Mouse (Mus musculus) bone marrow macrophage, adult 2 months (primary cell): ENCODE results near the gene Slc35e3. TPM values are rescaled to one million over a fixed set of nuclear protein-coding genes. Genes with fewer than 3 reads are reported as not detected.

Experiments
- H3K27ac ChIP-seq: 2 replicates; pipeline ENCODE4 v1.5.1; 2012; ENCODE audit warnings: low read depth, low read length; ENCODE audit not compliant: insufficient read depth
- H3K4me1 ChIP-seq: 2 replicates; pipeline ENCODE4 v1.6.1; 2012; ENCODE audit warnings: low read length; ENCODE audit not compliant: control insufficient read depth, insufficient read depth
- H3K4me3 ChIP-seq: 2 replicates; pipeline ENCODE4 v1.5.1; 2012; ENCODE audit warnings: mild to moderate bottlenecking, low read length, moderate library complexity; ENCODE audit not compliant: insufficient read depth
- CTCF ChIP-seq: IDR thresholded peaks from 2 replicates; pipeline ENCODE4 v1.5.1; 2012; ENCODE audit warnings: low read depth, mild to moderate bottlenecking, low read length, moderate library complexity
- POLR2A ChIP-seq: IDR thresholded peaks from 2 replicates; pipeline ENCODE4 v1.6.1; 2012; ENCODE audit warnings: mild to moderate bottlenecking, low read depth, low read length, borderline replicate concordance
- polyA plus RNA-seq: library from polyadenylated mRNA; stranded (reverse); fragments of >200 nt; gene quantifications from 2 replicates; pipeline ENCODE4 v1.2.4, GENCODE M21; 2012; ENCODE audit not compliant: missing spikeins, insufficient read depth, insufficient read length

Slc35e3 gene
- polyA plus RNA-seq, 1 experiment, result 5.4 TPM

DNA sequence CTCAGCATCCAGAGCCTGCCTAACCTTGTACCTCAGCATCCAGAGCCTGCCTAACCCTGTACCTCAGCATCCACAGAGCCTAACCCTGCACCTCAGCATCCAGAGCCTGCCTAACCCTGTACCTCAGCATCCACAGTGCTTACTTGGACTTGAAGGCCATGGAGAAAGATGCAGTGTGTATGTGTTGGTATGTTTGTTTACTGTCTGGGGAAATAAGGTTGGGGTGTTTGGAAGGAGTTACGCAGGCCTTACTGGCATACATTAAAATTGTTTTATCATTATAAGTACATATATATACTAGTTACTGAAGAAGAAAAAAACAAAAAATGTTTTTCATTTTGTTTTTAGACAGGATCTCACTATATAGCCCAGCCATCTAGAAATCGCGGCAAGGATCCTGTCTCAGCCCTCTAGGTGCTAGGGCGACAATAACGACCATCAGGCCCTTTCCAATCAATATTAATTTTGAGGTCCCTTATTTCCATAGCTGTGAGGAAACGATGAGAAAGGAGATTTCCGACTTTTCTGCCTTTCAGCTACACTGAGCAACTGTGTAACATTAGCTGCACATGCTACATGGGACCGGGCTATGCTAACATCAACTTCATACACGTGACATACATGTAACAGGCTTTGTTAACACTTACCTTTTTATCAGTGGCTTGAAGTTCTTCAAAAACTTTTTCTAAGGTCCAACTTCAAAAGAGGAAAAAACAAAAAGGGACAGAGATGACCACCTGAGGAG lies 23.5 kb upstream of the Slc35e3 start:
- no peak for TF ChIP-seq CTCF
- TF ChIP-seq POLR2A, result no peak
- Histone ChIP-seq H3K27ac (no peak overlapping the region), H3K4me1 (no peaks in the 10 kb centered on the region), H3K4me3 (no peak overlapping the region)

DNA sequence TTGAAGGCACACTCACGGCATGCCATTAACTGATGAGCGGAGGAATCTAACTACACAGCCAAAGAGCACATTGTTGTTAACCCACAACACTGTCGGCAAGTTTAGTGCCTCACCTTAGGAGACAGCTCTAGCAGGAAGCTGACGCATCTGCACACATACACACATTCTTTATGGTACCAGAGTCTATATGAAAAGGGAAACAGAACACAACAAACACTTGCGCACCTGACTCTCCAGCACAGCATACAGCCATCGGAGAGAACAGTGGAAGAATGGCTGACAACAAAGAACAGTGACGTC lies 21.9 kb upstream of the Slc35e3 start:
- Histone ChIP-seq H3K27ac (no peak overlapping the region), H3K4me1 (no peaks in the 10 kb centered on the region), H3K4me3 (no peak overlapping the region)
- no peak for TF ChIP-seq POLR2A
- no peak for TF ChIP-seq CTCF

DNA sequence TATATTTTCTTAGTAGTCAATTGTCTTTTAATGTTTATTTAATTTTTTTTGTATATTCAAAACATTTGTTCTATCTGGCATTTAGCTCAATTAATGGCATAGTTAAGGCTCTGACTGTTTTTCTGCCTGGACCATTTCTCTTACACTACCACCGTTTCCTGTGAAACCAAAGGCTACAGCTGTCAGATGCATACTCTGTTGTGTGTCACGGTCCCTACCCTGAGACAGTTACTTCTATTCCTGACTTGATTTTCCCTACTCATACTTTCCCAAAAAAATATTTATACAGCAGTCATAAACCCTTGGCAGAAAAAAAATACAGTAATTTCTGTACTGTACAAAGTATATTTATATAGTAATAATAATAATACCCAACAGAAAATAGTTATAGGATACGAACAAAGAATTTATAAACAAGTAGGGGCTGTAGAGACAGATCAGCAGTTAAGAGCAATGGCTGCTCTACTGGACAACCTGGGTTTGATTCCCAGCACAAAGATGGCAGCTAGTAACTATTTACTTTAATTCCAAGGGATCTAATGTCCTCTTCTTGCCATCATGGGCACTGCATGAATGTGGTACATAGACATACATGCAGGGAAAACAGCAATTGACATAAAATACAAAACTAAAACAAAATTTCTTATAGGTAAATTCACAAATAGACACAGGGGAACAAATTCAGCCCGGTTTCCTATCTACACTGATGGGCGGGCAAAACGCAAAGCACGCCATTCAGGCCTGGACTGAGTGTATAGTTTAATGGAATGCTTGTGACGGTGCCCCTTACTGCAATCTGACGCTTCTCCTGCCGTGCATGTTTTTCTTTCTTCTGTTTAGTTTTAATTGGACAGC lies 21.3 kb upstream of the Slc35e3 start:
- TF ChIP-seq CTCF (no peak), POLR2A (no peak)

GRCm38 (mm10) chr10:117766896-117767160 lies 20.7 kb upstream of the Slc35e3 start:
- TF ChIP-seq POLR2A (no peak), CTCF (no peak)
- Histone ChIP-seq H3K4me1 (no peaks in the 10 kb centered on the region), H3K27ac (no peak overlapping the region), H3K4me3 (no peak overlapping the region)

More for the DNA sequence above, 21.3 kb upstream of the Slc35e3 start:
- no peak overlapping the region for H3K27ac ChIP-seq
- no peak overlapping the region for H3K4me3 ChIP-seq
- H3K4me1 ChIP-seq, result no peaks in the 10 kb centered on the region

DNA sequence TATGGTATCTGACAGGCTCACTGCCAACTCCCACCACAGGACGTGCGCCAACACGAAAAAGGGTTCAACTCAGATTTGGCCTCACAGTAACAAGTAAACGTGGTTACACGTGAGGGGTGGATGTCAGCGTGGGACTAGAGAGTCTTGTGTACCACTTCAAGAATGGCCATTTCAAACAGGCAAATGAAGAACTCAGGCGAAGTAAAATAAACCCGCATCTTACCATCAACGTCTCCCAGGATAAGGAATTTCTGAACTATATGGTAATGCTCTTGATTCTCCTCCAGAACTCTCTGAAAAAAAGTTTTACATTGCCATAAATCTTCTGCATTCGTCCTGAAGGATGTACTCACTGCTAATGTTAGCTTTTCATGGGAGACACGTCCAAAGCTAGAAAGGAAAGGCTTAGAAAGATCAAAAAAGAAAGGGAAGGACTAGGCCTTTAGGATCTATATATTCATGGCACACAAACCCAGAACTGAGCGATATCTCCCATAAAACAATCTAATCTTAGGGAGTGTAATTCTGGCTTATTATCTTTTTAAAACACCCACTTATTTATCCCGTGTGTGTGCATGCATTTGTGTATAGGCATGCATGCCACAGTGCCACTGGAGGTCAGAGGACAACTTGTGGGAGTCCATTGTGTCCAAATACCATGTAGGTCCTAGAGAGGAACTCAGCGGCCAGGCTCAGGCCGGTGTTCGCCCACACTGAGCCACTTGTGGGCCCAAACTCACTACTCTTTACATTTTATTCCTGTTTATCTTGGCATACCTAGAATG lies 20.1 kb upstream of the Slc35e3 start:
- no peak overlapping the region for H3K4me3 ChIP-seq
- TF ChIP-seq CTCF (no peak), POLR2A (no peak)
- H3K27ac ChIP-seq, result no peak overlapping the region
- no peaks in the 10 kb centered on the region for H3K4me1 ChIP-seq

DNA sequence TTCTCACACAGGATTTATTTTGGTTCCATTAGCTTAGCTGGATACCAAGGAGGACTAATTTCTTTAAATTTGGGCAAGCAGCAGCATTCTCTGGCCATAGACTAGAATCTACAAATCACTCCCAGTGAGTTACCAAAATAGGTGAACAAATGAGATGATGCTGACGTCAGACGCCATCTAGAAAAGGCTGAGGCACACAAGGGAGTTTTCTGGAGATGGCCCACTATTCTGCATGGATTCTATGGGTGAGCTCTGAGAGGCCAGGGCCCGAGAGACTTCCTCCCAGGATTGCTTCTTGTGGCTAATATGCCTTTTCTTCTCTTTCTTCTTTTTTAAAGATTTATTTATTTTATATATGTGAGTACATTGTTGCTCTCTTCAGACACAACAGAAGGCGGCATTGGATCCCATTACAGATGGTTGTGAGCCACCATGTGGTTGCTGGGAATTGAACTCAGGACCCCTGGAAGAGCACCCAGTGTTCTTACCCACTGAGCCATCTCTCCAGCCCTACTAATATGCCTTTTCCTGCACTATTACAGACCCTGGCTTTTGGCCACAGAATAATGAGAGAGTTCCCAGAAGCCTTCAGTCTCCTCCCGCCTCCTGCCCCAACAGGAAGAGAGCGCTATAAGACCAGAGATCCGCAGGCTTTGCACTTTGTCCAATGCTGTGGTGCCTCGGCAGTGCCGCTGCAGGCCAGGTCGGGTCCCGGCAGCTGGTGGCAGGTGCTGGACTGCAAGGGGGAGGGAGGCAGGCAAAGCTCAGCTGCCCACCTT lies 19.1 kb upstream of the Slc35e3 start:
- TF ChIP-seq POLR2A, result no peak
- TF ChIP-seq CTCF, result no peak
- H3K27ac ChIP-seq, result no peak overlapping the region
- no peak overlapping the region for H3K4me3 ChIP-seq
- H3K4me1 ChIP-seq, result no peaks in the 10 kb centered on the region

GRCm38 (mm10) chr10:117764598-117764997 lies 18.4 kb upstream of the Slc35e3 start:
- Histone ChIP-seq H3K4me1 (no peaks in the 10 kb centered on the region), H3K27ac (no peak overlapping the region), H3K4me3 (no peak overlapping the region)
- TF ChIP-seq POLR2A (no peak), CTCF (no peak)

DNA sequence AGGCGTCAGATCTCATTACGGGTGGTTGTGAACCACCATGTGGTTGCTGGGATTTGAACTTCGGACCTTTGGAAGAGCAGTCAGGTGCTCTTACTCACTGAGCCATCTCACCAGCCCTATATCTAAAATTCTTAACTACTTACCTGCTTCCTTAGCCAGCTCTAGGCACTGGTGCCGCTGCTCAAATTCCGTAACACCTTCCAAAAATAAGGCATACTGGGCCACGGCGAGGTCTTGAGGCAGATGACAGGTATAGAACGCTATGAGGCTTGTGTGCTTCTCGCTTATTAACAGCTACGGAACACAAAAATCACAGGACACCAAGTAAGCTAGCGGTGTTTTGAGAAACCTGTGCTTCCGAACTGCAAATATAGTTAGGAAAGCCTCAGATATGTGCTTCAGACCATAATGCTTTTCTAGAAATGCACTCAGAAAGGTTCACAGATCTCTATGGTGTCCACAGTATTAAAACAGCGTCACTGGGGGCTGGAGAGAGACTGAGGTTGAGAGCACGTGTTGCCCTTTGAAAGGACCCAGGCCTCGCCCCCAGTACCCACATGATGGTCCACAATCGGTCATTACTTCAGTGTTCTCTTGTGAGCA lies 17.5 kb upstream of the Slc35e3 start:
- TF ChIP-seq CTCF (no peak), POLR2A (no peak)
- Histone ChIP-seq H3K27ac (no peak overlapping the region), H3K4me3 (no peak overlapping the region), H3K4me1 (no peaks in the 10 kb centered on the region)

DNA sequence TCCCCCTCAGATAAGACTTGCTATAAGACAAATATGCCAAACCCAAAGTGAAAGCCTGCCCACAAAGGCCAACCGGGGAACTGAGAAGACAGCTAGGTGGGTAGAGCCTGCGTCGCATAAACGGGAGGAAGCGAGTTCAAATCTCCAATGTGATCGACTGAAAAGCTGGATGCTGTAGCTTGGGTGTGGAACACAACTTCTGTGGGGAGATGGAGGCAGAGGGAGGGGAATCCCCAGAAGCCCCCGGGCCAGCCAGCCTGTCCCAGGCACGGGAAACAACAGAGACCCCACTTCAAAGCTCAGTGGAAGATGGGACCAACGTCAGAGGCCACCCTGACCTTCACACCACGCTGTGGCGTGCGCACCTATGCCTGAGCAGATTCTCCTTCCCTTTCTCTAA lies 16.8 kb upstream of the Slc35e3 start:
- Histone ChIP-seq H3K4me1 (no peaks in the 10 kb centered on the region), H3K4me3 (no peak overlapping the region), H3K27ac (no peak overlapping the region)
- TF ChIP-seq POLR2A, result no peak
- no peak for TF ChIP-seq CTCF
